Mouse (Mus musculus): ENCODE measurements at regions not wholly inside any gene's neighbourhood (a gene's known extent, or its start where the extent isn't known, plus 50 kb on each side); places are given as distances from the start of the nearest gene placed in this dataset.

GRCm38 (mm10) chr16:93150451-93150850, 324.5 kb upstream of the Runx1 start:
- H3K4me1 ChIP-seq (ENCODE audit: insufficient read depth, low read depth, low read length), result peaks cover 79% of the 10 kb centered on the region

GRCm38 (mm10) chr16:93147525-93148222, 321.7 kb upstream of the Runx1 start:
- Histone ChIP-seq H3K27me3 (ENCODE audit: insufficient read depth, low read length) (peaks cover 4% of the 10 kb centered on the region; the same call in 1 of the 2 replicates), H3K4me3 (ENCODE audit: low read depth, low read length) (no peak overlapping the region), H3K4me1 (ENCODE audit: insufficient read depth, low read depth, low read length) (peaks cover 75% of the 10 kb centered on the region), H3K9me3 (replicated peaks) (peaks cover 6% of the 10 kb centered on the region; the same call in 1 of the 2 replicates), H3K36me3 (replicated peaks) (no peaks in the 10 kb centered on the region)
- DNase-seq (ENCODE audit: low spot score) (peak; percentile 72), ATAC-seq (ENCODE audit: extremely low read depth, insufficient number of reproducible peaks, low FRiP score, poor library complexity, severe bottlenecking) (peak; percentile 89)
- TF ChIP-seq GATA2 (IDR thresholded peaks at IDR 0.05; ENCODE audit: borderline replicate concordance, low read depth, low read length) (0 out of 2 replicates have a peak, but pooled peaks have one; percentile 23), TAL1 (conservative IDR thresholded peaks at IDR 0.05; ENCODE audit: low read depth, low read length) (peak; percentile 99), POLR2AphosphoS5 (IDR thresholded peaks at IDR 0.05; ENCODE audit: insufficient replicate concordance, low read depth, low read length) (no peak)

More at GRCm38 (mm10) chr16:93150451-93150850, 324.5 kb upstream of the Runx1 start:
- H3K27me3 ChIP-seq (ENCODE audit: insufficient read depth, low read length), result peaks cover 2% of the 10 kb centered on the region; the same call in 1 of the 2 replicates
- DNase-seq (ENCODE audit: low spot score), result no peak
- no peak overlapping the region for H3K4me3 ChIP-seq (ENCODE audit: low read depth, low read length)
- ATAC-seq (ENCODE audit: extremely low read depth, insufficient number of reproducible peaks, low FRiP score, poor library complexity, severe bottlenecking), result no peak
- H3K9me3 ChIP-seq (replicated peaks), result no peaks in the 10 kb centered on the region; the same call in 1 of the 2 replicates
- TF ChIP-seq CTCF (IDR thresholded peaks at IDR 0.05; ENCODE audit: low read depth, low read length), result no peak
- TF ChIP-seq GATA1 (IDR thresholded peaks at IDR 0.05; ENCODE audit: borderline replicate concordance, low read length), result no peak
- no peak for TF ChIP-seq TAL1 (conservative IDR thresholded peaks at IDR 0.05; ENCODE audit: low read depth, low read length)
- TF ChIP-seq POLR2AphosphoS5 (IDR thresholded peaks at IDR 0.05; ENCODE audit: insufficient replicate concordance, low read depth, low read length), result no peak
- no peak for TF ChIP-seq GATA2 (IDR thresholded peaks at IDR 0.05; ENCODE audit: borderline replicate concordance, low read depth, low read length)
- no peaks in the 10 kb centered on the region for H3K36me3 ChIP-seq (replicated peaks)

GRCm38 (mm10) chr16:93146812-93147211, 320.9 kb upstream of the Runx1 start:
- H3K9me3 ChIP-seq (replicated peaks), result peaks cover 6% of the 10 kb centered on the region; the same call in 1 of the 2 replicates
- peaks cover 69% of the 10 kb centered on the region for H3K4me1 ChIP-seq (ENCODE audit: insufficient read depth, low read depth, low read length)
- no peak for ATAC-seq (ENCODE audit: extremely low read depth, insufficient number of reproducible peaks, low FRiP score, poor library complexity, severe bottlenecking)
- H3K36me3 ChIP-seq (replicated peaks), result no peaks in the 10 kb centered on the region
- DNase-seq (ENCODE audit: low spot score), result no peak
- peaks cover 7% of the 10 kb centered on the region for H3K27me3 ChIP-seq (ENCODE audit: insufficient read depth, low read length)
- no peak overlapping the region for H3K4me3 ChIP-seq (ENCODE audit: low read depth, low read length)
- TF ChIP-seq GATA2 (IDR thresholded peaks at IDR 0.05; ENCODE audit: borderline replicate concordance, low read depth, low read length) (no peak), POLR2AphosphoS5 (IDR thresholded peaks at IDR 0.05; ENCODE audit: insufficient replicate concordance, low read depth, low read length) (no peak), TAL1 (conservative IDR thresholded peaks at IDR 0.05; ENCODE audit: low read depth, low read length) (no peak), GATA1 (IDR thresholded peaks at IDR 0.05; ENCODE audit: borderline replicate concordance, low read length) (no peak), CTCF (IDR thresholded peaks at IDR 0.05; ENCODE audit: low read depth, low read length) (no peak)

- Histone ChIP-seq H3K27me3 (ENCODE audit: insufficient read depth, low read length) (peaks cover 8% of the 10 kb centered on the region), H3K4me1 (ENCODE audit: insufficient read depth, low read depth, low read length) (peaks cover 66% of the 10 kb centered on the region), H3K4me3 (ENCODE audit: low read depth, low read length) (no peak overlapping the region), H3K9me3 (replicated peaks) (peaks cover 6% of the 10 kb centered on the region; the same call in 1 of the 2 replicates), H3K36me3 (replicated peaks) (no peaks in the 10 kb centered on the region)
- DNase-seq (ENCODE audit: low spot score) (no peak), ATAC-seq (ENCODE audit: extremely low read depth, insufficient number of reproducible peaks, low FRiP score, poor library complexity, severe bottlenecking) (no peak)
- TF ChIP-seq CTCF (IDR thresholded peaks at IDR 0.05; ENCODE audit: low read depth, low read length), result no peak
- TF ChIP-seq POLR2AphosphoS5 (IDR thresholded peaks at IDR 0.05; ENCODE audit: insufficient replicate concordance, low read depth, low read length), result no peak
- no peak for TF ChIP-seq GATA2 (IDR thresholded peaks at IDR 0.05; ENCODE audit: borderline replicate concordance, low read depth, low read length)
- TF ChIP-seq TAL1 (conservative IDR thresholded peaks at IDR 0.05; ENCODE audit: low read depth, low read length), result no peak
- TF ChIP-seq GATA1 (IDR thresholded peaks at IDR 0.05; ENCODE audit: borderline replicate concordance, low read length), result no peak
Observed at GRCm38 (mm10) chr16:93145617-93146016, 319.7 kb upstream of the Runx1 start.

- H3K4me1 ChIP-seq (ENCODE audit: insufficient read depth, low read depth, low read length), result peaks cover 57% of the 10 kb centered on the region
- no peak for DNase-seq (ENCODE audit: low spot score)
Observed at GRCm38 (mm10) chr16:93144033-93144432, 318.1 kb upstream of the Runx1 start.

GRCm38 (mm10) chr16:93143164-93143563, 317.2 kb upstream of the Runx1 start:
- ATAC-seq (ENCODE audit: extremely low read depth, insufficient number of reproducible peaks, low FRiP score, poor library complexity, severe bottlenecking), result no peak
- Histone ChIP-seq H3K36me3 (replicated peaks) (no peaks in the 10 kb centered on the region), H3K4me3 (ENCODE audit: low read depth, low read length) (no peak overlapping the region), H3K9me3 (replicated peaks) (peaks cover 6% of the 10 kb centered on the region; the same call in 1 of the 2 replicates), H3K27me3 (ENCODE audit: insufficient read depth, low read length) (peaks cover 11% of the 10 kb centered on the region), H3K4me1 (ENCODE audit: insufficient read depth, low read depth, low read length) (peaks cover 48% of the 10 kb centered on the region)
- TF ChIP-seq TAL1 (conservative IDR thresholded peaks at IDR 0.05; ENCODE audit: low read depth, low read length), result no peak
- no peak for TF ChIP-seq CTCF (IDR thresholded peaks at IDR 0.05; ENCODE audit: low read depth, low read length)
- DNase-seq (ENCODE audit: low spot score), result no peak

More at GRCm38 (mm10) chr16:93144033-93144432, 318.1 kb upstream of the Runx1 start:
- ATAC-seq (ENCODE audit: extremely low read depth, insufficient number of reproducible peaks, low FRiP score, poor library complexity, severe bottlenecking), result 0 out of 2 replicates have a peak, but pooled peaks have one; percentile 8
- Histone ChIP-seq H3K4me3 (ENCODE audit: low read depth, low read length) (no peak overlapping the region), H3K36me3 (replicated peaks) (no peaks in the 10 kb centered on the region), H3K27me3 (ENCODE audit: insufficient read depth, low read length) (peaks cover 14% of the 10 kb centered on the region), H3K9me3 (replicated peaks) (peaks cover 6% of the 10 kb centered on the region; the same call in 1 of the 2 replicates)
- TF ChIP-seq POLR2AphosphoS5 (IDR thresholded peaks at IDR 0.05; ENCODE audit: insufficient replicate concordance, low read depth, low read length) (no peak), GATA2 (IDR thresholded peaks at IDR 0.05; ENCODE audit: borderline replicate concordance, low read depth, low read length) (no peak), GATA1 (IDR thresholded peaks at IDR 0.05; ENCODE audit: borderline replicate concordance, low read length) (no peak), TAL1 (conservative IDR thresholded peaks at IDR 0.05; ENCODE audit: low read depth, low read length) (no peak), CTCF (IDR thresholded peaks at IDR 0.05; ENCODE audit: low read depth, low read length) (no peak)
